Mouse (Mus musculus) forebrain, embryonic 11.5 days (tissue): ENCODE data around the gene Mfap5. TPM values are rescaled to one million over a fixed set of nuclear protein-coding genes. Genes with fewer than 3 reads are reported as not detected.
"Not testable (repeated sequence)": the region's sequence is repeated elsewhere in the genome, so short reads cannot be mapped to it uniquely, and the experiment has no call there.

Experiments used
- ATAC-seq: fragments of 200-750 bp; cut with Nextera tagmentation; replicated peaks from 2 replicates; pipeline ENCODE4 v1.8.0; 2017; ENCODE audit warnings: moderate TSS enrichment; ENCODE audit not compliant: low FRiP score
- DNase-seq: peaks from one replicate; pipeline ENCODE4 v3.0.0-alpha.2; 2017; ENCODE audit warnings: low spot score
- H3K27ac ChIP-seq: fragments of 300-500 bp; sonication (generic); 2 replicates; pipeline ENCODE4 v1.5.1; 2014; ENCODE audit warnings: low read depth, low read length
- H3K27me3 ChIP-seq: fragments of 300-500 bp; sonication (generic); 2 replicates; pipeline ENCODE4 v1.6.1; 2014; ENCODE audit warnings: mild to moderate bottlenecking, low read length, mixed read lengths; ENCODE audit not compliant: control insufficient read depth, insufficient read depth
- H3K36me3 ChIP-seq: fragments of 300-500 bp; sonication (generic); 2 replicates; pipeline ENCODE4 v1.6.1; 2014; ENCODE audit warnings: mild to moderate bottlenecking, low read length, moderate library complexity, mixed read lengths; ENCODE audit not compliant: control insufficient read depth, insufficient read depth
- H3K4me1 ChIP-seq: fragments of 300-500 bp; sonication (generic); replicated peaks from 2 replicates; pipeline ENCODE4 v1.6.1; 2014; ENCODE audit warnings: low read length, mixed read lengths; ENCODE audit not compliant: control insufficient read depth, insufficient read depth
- H3K4me2 ChIP-seq: fragments of 300-500 bp; sonication (generic); 2 replicates; pipeline ENCODE4 v1.6.1; 2014; ENCODE audit warnings: low read depth, mild to moderate bottlenecking, low read length, moderate library complexity, mixed read lengths; ENCODE audit not compliant: severe bottlenecking
- H3K4me3 ChIP-seq: fragments of 300-500 bp; sonication (generic); 2 replicates; pipeline ENCODE4 v1.5.1; 2014; ENCODE audit warnings: low read depth, low read length
- H3K9ac ChIP-seq: fragments of 300-500 bp; sonication (generic); 2 replicates; pipeline ENCODE4 v1.6.1; 2014; ENCODE audit warnings: low read length
- H3K9me3 ChIP-seq: fragments of 300-500 bp; sonication (generic); 2 replicates; pipeline ENCODE4 v1.6.1; 2016; ENCODE audit warnings: low read length, mixed read lengths; ENCODE audit not compliant: control insufficient read depth
- WGBS: fragments of 180-500 bp; shearing (Covaris S2); extraction: QIAGEN DNeasy Blood & Tissue Kit; methylation state at CpG from one replicate; pipeline ENCODE4 v1.1.7; 2014; 5-methylcytosine and 5-hydroxymethylcytosine counted together
- polyA plus RNA-seq: library from polyadenylated mRNA; unstranded; fragments of >200 nt; fragmentation: Nextera tagmentation; extraction: Ambion mirVana; gene quantifications from 2 replicates; pipeline ENCODE4 v1.2.1, GENCODE M21; 2014

Mfap5 gene
- polyA plus RNA-seq, 1 experiment from 2014 or later = 0.77 TPM

DNA sequence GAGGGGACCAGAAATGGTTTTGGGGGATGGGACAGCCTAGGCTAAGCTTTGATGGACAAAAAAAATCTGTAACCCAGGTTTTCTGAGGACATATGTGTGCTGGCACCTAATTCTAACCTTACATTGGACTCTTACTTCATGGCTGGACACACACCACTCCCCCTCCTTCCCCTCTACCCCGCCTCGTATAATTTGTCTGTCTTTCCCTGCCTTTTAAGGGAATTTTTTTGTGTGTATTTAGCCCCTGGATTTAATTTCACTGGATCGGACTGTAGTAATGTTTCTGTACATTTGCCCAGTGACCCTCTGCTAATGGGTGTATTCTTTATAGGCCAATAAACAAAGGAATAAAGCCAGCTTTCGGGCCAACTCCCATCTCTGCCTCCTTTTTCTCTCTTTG, 604 bp upstream of the Mfap5 start:
- H3K27me3 ChIP-seq = no peaks in the 10 kb centered on the region
- H3K36me3 ChIP-seq = no peaks in the 10 kb centered on the region
- no peaks in the 10 kb centered on the region for H3K4me1 ChIP-seq
- H3K9me3 ChIP-seq = no peaks in the 10 kb centered on the region
- H3K27ac ChIP-seq = no peak overlapping the region
- no peak overlapping the region for H3K4me2 ChIP-seq
- no peak for ATAC-seq
- no peak for DNase-seq
- H3K9ac ChIP-seq = no peak overlapping the region
- 62% methylated on average over 4 of the region's 4 CpGs for WGBS
- no peak overlapping the region for H3K4me3 ChIP-seq

DNA sequence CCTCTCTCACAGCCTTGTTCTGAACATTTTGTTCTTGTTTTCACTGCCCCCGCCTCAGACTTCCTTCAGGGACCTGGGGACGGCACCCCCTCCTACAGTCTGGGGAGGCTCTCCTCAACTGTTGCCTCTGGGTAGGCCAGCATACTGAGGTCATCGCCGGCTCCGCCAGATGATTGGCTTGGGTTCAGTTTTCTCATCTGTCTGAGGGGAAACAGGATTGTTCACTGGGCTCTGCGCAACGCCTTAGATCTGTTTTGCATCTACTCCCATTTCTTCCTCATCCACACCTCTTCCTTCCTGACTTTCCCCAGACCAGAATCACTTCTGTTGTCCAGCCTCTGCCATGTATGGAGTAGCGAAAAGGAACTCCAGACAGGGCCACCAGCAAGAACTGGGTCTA, 2.8 kb downstream of the Mfap5 start:
- Histone ChIP-seq H3K9me3 (no peaks in the 10 kb centered on the region), H3K27ac (no peak overlapping the region), H3K4me2 (no peak overlapping the region), H3K27me3 (no peaks in the 10 kb centered on the region), H3K9ac (no peak overlapping the region), H3K4me3 (no peak overlapping the region), H3K4me1 (no peaks in the 10 kb centered on the region), H3K36me3 (no peaks in the 10 kb centered on the region)
- ATAC-seq (no peak), DNase-seq (no peak)
- 92% methylated on average over 8 of the region's 8 CpGs for WGBS

DNA sequence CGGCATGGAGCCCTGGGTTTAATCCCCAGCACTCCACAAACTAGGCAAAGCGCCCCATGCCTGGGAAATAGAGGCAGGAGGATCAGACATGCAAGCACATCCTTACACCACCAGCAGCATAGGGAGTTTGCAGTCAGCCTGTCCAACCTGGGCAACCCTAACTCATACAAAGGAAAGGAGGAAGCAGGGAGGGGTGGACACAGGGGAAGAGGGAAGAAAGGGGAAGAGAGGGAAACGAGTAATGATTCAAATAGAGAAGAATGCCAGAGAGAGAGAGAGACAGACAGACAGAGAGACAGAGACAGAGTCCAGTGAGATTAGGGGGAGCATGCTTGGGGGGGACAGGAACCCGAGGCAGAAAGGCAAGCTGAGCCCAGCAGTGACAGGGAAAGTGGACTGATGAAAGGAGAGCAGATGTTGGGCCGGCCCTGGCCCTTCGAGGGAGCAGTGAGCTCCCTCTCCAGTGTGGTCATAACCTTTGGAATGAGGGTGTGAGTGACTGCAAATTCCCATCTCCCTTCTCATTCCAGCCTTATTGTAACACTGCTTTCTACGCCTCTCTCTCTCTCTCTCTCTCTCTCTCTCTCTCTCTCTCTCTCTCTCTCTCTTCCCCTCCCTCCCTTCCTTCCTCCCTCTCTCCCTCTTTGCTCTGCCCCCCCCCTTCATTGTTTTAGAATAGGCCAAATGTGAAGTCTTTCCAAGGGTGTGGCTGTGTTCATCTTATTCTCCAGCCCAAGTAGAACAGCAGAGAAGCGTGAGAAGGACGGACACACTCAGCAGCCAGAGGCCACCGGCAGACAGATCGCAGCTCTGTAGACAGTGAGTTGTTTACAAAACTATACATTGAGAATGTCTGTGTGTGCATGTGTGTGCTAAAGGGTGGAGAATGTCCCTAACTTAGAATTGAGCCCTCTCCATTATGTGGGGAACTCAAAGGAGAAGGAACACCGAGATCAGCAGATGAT, 7.6 kb downstream of the Mfap5 start:
- Histone ChIP-seq H3K36me3 (no peaks in the 10 kb centered on the region), H3K4me3 (no peak overlapping the region), H3K9me3 (no peaks in the 10 kb centered on the region), H3K27me3 (no peaks in the 10 kb centered on the region), H3K9ac (no peak overlapping the region), H3K4me2 (no peak overlapping the region), H3K27ac (no peak overlapping the region), H3K4me1 (no peaks in the 10 kb centered on the region)
- ATAC-seq (no peak), DNase-seq (no peak)
- WGBS = 72% methylated on average over 12 of the region's 12 CpGs

DNA sequence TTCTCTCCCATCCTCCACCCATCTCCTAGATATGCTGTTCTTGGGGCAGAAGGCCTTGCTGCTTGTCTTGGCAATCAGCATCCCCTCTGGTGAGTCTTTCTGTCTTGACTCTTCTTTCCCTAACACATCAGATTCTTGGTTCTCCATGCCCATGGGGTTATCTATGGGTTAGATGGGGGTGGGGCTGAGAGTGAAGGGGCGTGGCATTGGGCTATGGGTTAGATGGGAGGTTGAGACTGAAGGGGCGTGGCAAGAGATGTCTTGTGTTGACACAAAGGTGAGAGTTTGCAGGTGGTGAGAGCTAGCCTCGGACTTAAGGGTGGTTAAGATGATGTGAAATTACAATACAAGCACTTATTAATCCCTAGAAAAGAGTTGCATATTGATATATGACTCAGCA, 8.7 kb downstream of the Mfap5 start:
- no peaks in the 10 kb centered on the region for H3K9me3 ChIP-seq
- H3K4me2 ChIP-seq = no peak overlapping the region
- WGBS = 86% methylated on average over 3 of the region's 3 CpGs
- H3K4me3 ChIP-seq = no peak overlapping the region
- DNase-seq (no peak), ATAC-seq (no peak)
- no peak overlapping the region for H3K9ac ChIP-seq
- H3K36me3 ChIP-seq = no peaks in the 10 kb centered on the region
- H3K27ac ChIP-seq = no peak overlapping the region
- H3K27me3 ChIP-seq = no peaks in the 10 kb centered on the region
- H3K4me1 ChIP-seq = no peaks in the 10 kb centered on the region

DNA sequence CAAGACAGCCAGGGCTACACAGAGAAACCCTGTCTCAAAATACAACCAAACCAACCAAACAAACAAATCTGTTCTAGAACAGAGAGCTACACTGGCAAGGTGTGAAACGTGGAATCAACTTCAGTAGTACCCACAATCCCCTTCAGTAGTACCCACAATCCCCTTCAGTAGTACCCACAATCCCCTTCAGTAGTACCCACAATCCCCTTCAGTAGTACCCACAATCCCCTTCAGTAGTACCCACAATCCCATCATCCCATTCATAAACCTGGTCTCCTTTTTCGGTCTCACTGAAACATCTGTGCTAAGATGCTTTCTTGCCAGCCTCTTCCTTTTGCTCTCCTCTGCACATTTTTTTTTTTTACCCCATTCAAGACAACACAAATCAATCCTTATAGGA, 10.1 kb downstream of the Mfap5 start:
- not testable (repeated sequence) for H3K4me3 ChIP-seq, H3K4me2 ChIP-seq, DNase-seq, H3K27ac ChIP-seq, H3K36me3 ChIP-seq, H3K4me1 ChIP-seq, H3K27me3 ChIP-seq, H3K9ac ChIP-seq, H3K9me3 ChIP-seq, ATAC-seq
- WGBS = 95% methylated on average over 2 of the region's 2 CpGs

DNA sequence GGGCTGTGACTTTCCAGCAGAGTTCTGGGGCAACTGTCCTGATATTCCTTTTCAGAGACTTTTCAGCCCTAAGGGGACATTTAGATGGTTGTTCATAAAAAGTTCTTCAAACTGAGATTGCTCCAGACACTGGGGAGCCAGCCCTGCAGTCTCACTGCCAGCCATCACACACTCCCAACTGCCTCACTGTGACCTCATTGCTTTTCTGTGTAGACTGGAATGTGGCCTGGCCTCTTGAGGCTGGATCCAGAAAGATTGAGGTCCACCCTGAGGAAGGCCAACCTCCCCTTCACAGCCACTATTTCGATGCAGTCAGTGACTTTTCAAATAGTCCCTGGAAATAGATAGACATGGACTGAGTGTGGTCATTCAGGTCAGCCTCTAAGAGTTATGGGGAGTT, 12.0 kb downstream of the Mfap5 start:
- H3K27me3 ChIP-seq = no peaks in the 10 kb centered on the region
- H3K4me2 ChIP-seq = no peak overlapping the region
- H3K4me3 ChIP-seq = no peak overlapping the region
- H3K27ac ChIP-seq = no peak overlapping the region
- H3K4me1 ChIP-seq = no peaks in the 10 kb centered on the region
- H3K9ac ChIP-seq = no peak overlapping the region
- no peaks in the 10 kb centered on the region for H3K9me3 ChIP-seq
- ATAC-seq (no peak), DNase-seq (no peak)
- 90% methylated on average over 1 of the region's 1 CpGs for WGBS
- no peaks in the 10 kb centered on the region for H3K36me3 ChIP-seq

DNA sequence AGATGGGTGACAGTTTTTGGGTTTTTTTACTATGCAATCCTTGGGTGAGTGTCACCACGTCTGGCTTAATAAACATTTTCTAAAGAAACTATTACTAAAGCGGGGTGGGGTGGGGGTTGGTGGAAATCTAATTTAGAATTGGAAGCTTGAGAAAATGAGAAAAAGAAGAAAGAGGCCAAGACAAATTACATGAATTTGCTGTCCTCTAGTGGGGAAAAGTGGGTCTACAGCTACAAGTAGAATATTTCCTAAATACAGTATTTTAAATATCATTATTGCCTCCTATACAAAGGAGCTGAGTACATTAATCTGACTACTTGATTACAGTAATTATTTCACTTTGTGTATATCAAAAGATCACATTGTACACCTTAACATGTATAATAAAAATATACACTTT, 13.7 kb downstream of the Mfap5 start:
- DNase-seq (no peak), ATAC-seq (no peak)
- no peaks in the 10 kb centered on the region for H3K4me1 ChIP-seq
- H3K36me3 ChIP-seq = no peaks in the 10 kb centered on the region
- H3K4me2 ChIP-seq = no peak overlapping the region
- H3K4me3 ChIP-seq = no peak overlapping the region
- no peaks in the 10 kb centered on the region for H3K9me3 ChIP-seq
- WGBS = 39% methylated on average over 2 of the region's 2 CpGs
- no peak overlapping the region for H3K9ac ChIP-seq
- H3K27ac ChIP-seq = no peak overlapping the region
- no peaks in the 10 kb centered on the region for H3K27me3 ChIP-seq

DNA sequence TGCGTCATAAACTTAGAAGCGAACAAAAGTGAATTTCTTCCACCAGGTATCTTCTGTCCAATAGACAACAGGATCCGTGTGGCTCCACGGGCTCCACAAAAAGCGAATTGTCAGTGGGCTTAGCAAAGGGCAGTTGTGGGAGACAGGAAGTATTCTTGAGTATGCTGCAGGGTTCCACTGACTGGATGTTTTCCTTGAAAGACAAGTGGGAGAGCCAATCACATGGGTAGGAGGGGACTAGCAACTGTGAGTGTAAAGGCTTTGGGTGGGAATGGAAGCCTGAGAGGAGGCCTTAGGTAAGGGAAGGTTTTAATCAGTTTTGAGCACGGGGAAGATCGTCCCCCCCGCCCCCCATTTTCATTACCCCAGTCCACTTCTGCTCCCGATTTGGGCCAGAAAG, 16.9 kb downstream of the Mfap5 start:
- Histone ChIP-seq H3K27ac (no peak overlapping the region), H3K4me2 (no peak overlapping the region), H3K9ac (no peak overlapping the region), H3K27me3 (no peaks in the 10 kb centered on the region), H3K4me3 (no peak overlapping the region), H3K9me3 (no peaks in the 10 kb centered on the region), H3K4me1 (no peaks in the 10 kb centered on the region), H3K36me3 (no peaks in the 10 kb centered on the region)
- WGBS = 72% methylated on average over 9 of the region's 9 CpGs
- ATAC-seq (peak; percentile 63; the same call in 1 of the 2 replicates), DNase-seq (no peak)

DNA sequence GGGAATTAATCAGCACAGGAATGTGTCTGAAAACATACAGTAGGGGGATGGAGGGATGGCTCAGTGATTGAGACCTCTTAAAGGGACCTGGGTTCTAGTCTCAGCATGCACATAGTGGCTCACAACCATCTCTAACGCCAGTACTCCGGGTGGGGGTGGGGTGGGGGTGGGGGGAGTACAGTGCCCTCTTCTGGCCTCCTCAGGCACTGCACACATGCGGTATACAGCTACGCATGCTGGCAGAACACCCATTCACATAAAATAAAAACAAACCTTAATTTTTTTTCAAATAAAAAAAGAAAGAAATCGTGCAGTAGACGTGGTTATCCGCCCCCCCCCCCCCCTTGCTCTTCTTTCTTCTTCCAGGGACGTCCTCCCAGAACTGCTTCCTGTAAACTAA, 17.6 kb downstream of the Mfap5 start:
- no peaks in the 10 kb centered on the region for H3K9me3 ChIP-seq
- no peaks in the 10 kb centered on the region for H3K36me3 ChIP-seq
- WGBS = 85% methylated on average over 8 of the region's 8 CpGs
- H3K4me2 ChIP-seq = no peak overlapping the region
- no peak for ATAC-seq
- DNase-seq = no peak
- H3K27me3 ChIP-seq = no peaks in the 10 kb centered on the region
- no peak overlapping the region for H3K4me3 ChIP-seq
- no peak overlapping the region for H3K9ac ChIP-seq
- H3K27ac ChIP-seq = no peak overlapping the region
- H3K4me1 ChIP-seq = no peaks in the 10 kb centered on the region
